Mouse (Mus musculus) kidney, embryonic 14.5 days (tissue): ENCODE data around the gene Cd34. TPM values are rescaled to one million over a fixed set of nuclear protein-coding genes. Genes with fewer than 3 reads are reported as not detected.

ENCODE experiments used
- ATAC-seq: fragments of 200-750 bp; cut with Nextera tagmentation; 2 replicates; pipeline ENCODE4 v1.8.0; 2017; ENCODE audit warnings: moderate number of reproducible peaks, mild to moderate bottlenecking, moderate TSS enrichment, moderate library complexity; ENCODE audit not compliant: low FRiP score, low TSS enrichment
- H3K27ac ChIP-seq: fragments of 300-500 bp; sonication (generic); 2 replicates; pipeline ENCODE4 v1.5.1; 2014; ENCODE audit warnings: low read depth, mild to moderate bottlenecking, low read length, moderate library complexity, mixed read lengths
- H3K27me3 ChIP-seq: fragments of 300-500 bp; sonication (generic); 2 replicates; pipeline ENCODE4 v1.6.1; 2014; ENCODE audit warnings: mild to moderate bottlenecking, low read length; ENCODE audit not compliant: control insufficient read depth, insufficient read depth
- H3K36me3 ChIP-seq: fragments of 300-500 bp; sonication (generic); 2 replicates; pipeline ENCODE4 v1.6.1; 2014; ENCODE audit warnings: low read length, mixed read lengths; ENCODE audit not compliant: control insufficient read depth, insufficient read depth
- H3K4me1 ChIP-seq: fragments of 300-500 bp; sonication (generic); 2 replicates; pipeline ENCODE4 v1.6.1; 2014; ENCODE audit warnings: low read length, mixed read lengths; ENCODE audit not compliant: control insufficient read depth, insufficient read depth
- H3K4me2 ChIP-seq: fragments of 300-500 bp; sonication (generic); replicated peaks from 2 replicates; pipeline ENCODE4 v1.6.1; 2014; ENCODE audit warnings: low read depth, mild to moderate bottlenecking, low read length
- H3K4me3 ChIP-seq: fragments of 300-500 bp; sonication (generic); 2 replicates; pipeline ENCODE4 v1.5.1; 2014; ENCODE audit warnings: mild to moderate bottlenecking, low read length
- H3K9ac ChIP-seq: fragments of 300-500 bp; sonication (generic); 2 replicates; pipeline ENCODE4 v1.6.1; 2014; ENCODE audit warnings: low read depth, mild to moderate bottlenecking, low read length, moderate library complexity
- H3K9me3 ChIP-seq: fragments of 300-500 bp; sonication (generic); 2 replicates; pipeline ENCODE4 v1.6.1; 2016; ENCODE audit warnings: low read length; ENCODE audit not compliant: control insufficient read depth
- WGBS: fragments of 180-500 bp; shearing (Covaris S2); extraction: QIAGEN DNeasy Blood & Tissue Kit; methylation state at CpG from one replicate; pipeline ENCODE4 v1.1.7; 2014; 5-methylcytosine and 5-hydroxymethylcytosine counted together
- polyA plus RNA-seq: library from polyadenylated mRNA; unstranded; fragments of >200 nt; fragmentation: Nextera tagmentation; extraction: Ambion mirVana; gene quantifications from 2 replicates; pipeline ENCODE4 v1.2.1, GENCODE M21; 2014

Gene Cd34
- polyA plus RNA-seq, 1 experiment from 2014 or later = 90.2 TPM

GRCm38 (mm10) chr1:194954694-194955093, 16.1 kb downstream of the Cd34 start:
- no peak for ATAC-seq

GRCm38 (mm10) chr1:194955749-194956148, 17.1 kb downstream of the Cd34 start:
- Histone ChIP-seq H3K4me2 (no peak overlapping the region), H3K4me3 (no peak overlapping the region), H3K27me3 (no peaks in the 10 kb centered on the region), H3K4me1 (no peaks in the 10 kb centered on the region), H3K36me3 (no peaks in the 10 kb centered on the region), H3K9ac (no peak overlapping the region), H3K27ac (no peak overlapping the region), H3K9me3 (no peaks in the 10 kb centered on the region)
- peak; percentile 87 for ATAC-seq
- WGBS = 18% methylated on average over 2 of the region's 2 CpGs

More at GRCm38 (mm10) chr1:194954694-194955093, 16.1 kb downstream of the Cd34 start:
- no peaks in the 10 kb centered on the region for H3K36me3 ChIP-seq
- H3K4me2 ChIP-seq = no peak overlapping the region
- no peaks in the 10 kb centered on the region for H3K4me1 ChIP-seq
- H3K9me3 ChIP-seq = no peaks in the 10 kb centered on the region
- H3K27me3 ChIP-seq = no peaks in the 10 kb centered on the region
- no peak overlapping the region for H3K9ac ChIP-seq
- no peak overlapping the region for H3K4me3 ChIP-seq
- no peak overlapping the region for H3K27ac ChIP-seq

GRCm38 (mm10) chr1:194957021-194957420, 18.4 kb downstream of the Cd34 start:
- H3K9ac ChIP-seq = no peak overlapping the region
- H3K4me2 ChIP-seq = no peak overlapping the region
- no peaks in the 10 kb centered on the region for H3K4me1 ChIP-seq
- no peak overlapping the region for H3K4me3 ChIP-seq
- ATAC-seq = no peak
- no peaks in the 10 kb centered on the region for H3K27me3 ChIP-seq
- WGBS = 82% methylated on average over 2 of the region's 2 CpGs
- H3K36me3 ChIP-seq = no peaks in the 10 kb centered on the region
- no peaks in the 10 kb centered on the region for H3K9me3 ChIP-seq
- no peak overlapping the region for H3K27ac ChIP-seq

GRCm38 (mm10) chr1:194962181-194962580, 23.6 kb downstream of the Cd34 start:
- ATAC-seq = peak; percentile 80
- no peaks in the 10 kb centered on the region for H3K36me3 ChIP-seq
- no peak overlapping the region for H3K4me2 ChIP-seq
- no peak overlapping the region for H3K9ac ChIP-seq
- H3K4me1 ChIP-seq = no peaks in the 10 kb centered on the region
- no peak overlapping the region for H3K27ac ChIP-seq
- 39% methylated on average over 5 of the region's 5 CpGs for WGBS
- H3K9me3 ChIP-seq = no peaks in the 10 kb centered on the region; the same call in 1 of the 2 replicates
- no peak overlapping the region for H3K4me3 ChIP-seq
- no peaks in the 10 kb centered on the region for H3K27me3 ChIP-seq

- H3K9ac ChIP-seq = no peak overlapping the region
- no peak overlapping the region for H3K27ac ChIP-seq
- H3K4me1 ChIP-seq = no peaks in the 10 kb centered on the region
- no peak for ATAC-seq
- H3K4me2 ChIP-seq = no peak overlapping the region
- no peak overlapping the region for H3K4me3 ChIP-seq
- H3K36me3 ChIP-seq = no peaks in the 10 kb centered on the region
- H3K27me3 ChIP-seq = no peaks in the 10 kb centered on the region
- no peaks in the 10 kb centered on the region; the same call in 1 of the 2 replicates for H3K9me3 ChIP-seq
Observed at GRCm38 (mm10) chr1:194962712-194963111, 24.1 kb downstream of the Cd34 start.

- peaks cover under 1% of the 10 kb centered on the region; the same call in 1 of the 2 replicates for H3K4me1 ChIP-seq
- no peak overlapping the region for H3K4me3 ChIP-seq
- H3K27me3 ChIP-seq = no peaks in the 10 kb centered on the region
- H3K36me3 ChIP-seq = no peaks in the 10 kb centered on the region
- no peaks in the 10 kb centered on the region for H3K9me3 ChIP-seq
- H3K9ac ChIP-seq = no peak overlapping the region
- no peak overlapping the region for H3K4me2 ChIP-seq
- no peak for ATAC-seq
- no peak overlapping the region for H3K27ac ChIP-seq
- WGBS = 91% methylated on average over 4 of the region's 4 CpGs
Observed at GRCm38 (mm10) chr1:194971980-194972379, 33.4 kb downstream of the Cd34 start.

- under 1% methylated on average over 40 of the region's 42 CpGs for WGBS
- peak; percentile 95 for ATAC-seq
- H3K9ac ChIP-seq = peak overlapping the region; percentile 68
- H3K4me2 ChIP-seq = peak overlapping the region; percentile 94
- H3K9me3 ChIP-seq = no peaks in the 10 kb centered on the region
- no peaks in the 10 kb centered on the region for H3K36me3 ChIP-seq
- H3K4me1 ChIP-seq = peaks cover 6% of the 10 kb centered on the region; the same call in 1 of the 2 replicates
- H3K27ac ChIP-seq = peak overlapping the region; percentile 56; the same call in 1 of the 2 replicates
- peak overlapping the region; percentile 62 for H3K4me3 ChIP-seq
- no peaks in the 10 kb centered on the region for H3K27me3 ChIP-seq
Observed at GRCm38 (mm10) chr1:194976164-194976516, 37.5 kb downstream of the Cd34 start.

GRCm38 (mm10) chr1:194976517-194977370, 38.1 kb downstream of the Cd34 start:
- Histone ChIP-seq H3K4me3 (peak overlapping the region; percentile 62), H3K36me3 (no peaks in the 10 kb centered on the region), H3K9me3 (no peaks in the 10 kb centered on the region), H3K4me1 (peaks cover 6% of the 10 kb centered on the region; the same call in 1 of the 2 replicates), H3K9ac (peak overlapping the region; percentile 68), H3K27ac (peak overlapping the region; percentile 56; the same call in 1 of the 2 replicates), H3K27me3 (no peaks in the 10 kb centered on the region), H3K4me2 (peak overlapping the region; percentile 94)
- WGBS = under 1% methylated on average over 44 of the region's 44 CpGs
- peak; percentile 94 for ATAC-seq

GRCm38 (mm10) chr1:194977371-194977761, 38.7 kb downstream of the Cd34 start:
- WGBS = 16% methylated on average over 1 of the region's 1 CpGs
- Histone ChIP-seq H3K9ac (no peak overlapping the region), H3K27me3 (no peaks in the 10 kb centered on the region), H3K9me3 (no peaks in the 10 kb centered on the region), H3K4me3 (no peak overlapping the region; the same call in 1 of the 2 replicates), H3K4me1 (peaks cover 6% of the 10 kb centered on the region; the same call in 1 of the 2 replicates), H3K27ac (no peak overlapping the region), H3K36me3 (no peaks in the 10 kb centered on the region), H3K4me2 (peak overlapping the region; percentile 94)
- no peak for ATAC-seq
